Mouse (Mus musculus) liver, adult 2 months (tissue): ENCODE data around the gene Rapgefl1. TPM values are rescaled to one million over a fixed set of nuclear protein-coding genes. Genes with fewer than 3 reads are reported as not detected.

Experiments used
- DNase-seq: peaks from one replicate; pipeline ENCODE4 v3.0.0-alpha.2; 2011; ENCODE audit warnings: low read depth, low spot score; ENCODE audit errors: extremely low read depth
- H3K27ac ChIP-seq: fragments of 200-500 bp; replicated peaks from 2 replicates; pipeline ENCODE4 v1.5.1; 2012; ENCODE audit warnings: low read depth, mild to moderate bottlenecking, control low read depth, inconsistent platforms, low read length; ENCODE audit not compliant: insufficient read depth
- H3K27me3 ChIP-seq: fragments of 200-500 bp; 2 replicates; pipeline ENCODE4 v1.6.1; 2012; ENCODE audit warnings: mild to moderate bottlenecking, moderate library complexity, low read length, inconsistent platforms; ENCODE audit not compliant: control insufficient read depth, insufficient read depth
- H3K36me3 ChIP-seq: fragments of 200-500 bp; 2 replicates; pipeline ENCODE4 v1.6.1; 2012; ENCODE audit warnings: low read length, inconsistent platforms; ENCODE audit not compliant: control insufficient read depth, insufficient read depth
- H3K4me1 ChIP-seq: fragments of 200-500 bp; 2 replicates; pipeline ENCODE4 v1.6.1; 2011; ENCODE audit warnings: low read length; ENCODE audit not compliant: control insufficient read depth, insufficient read depth
- H3K4me3 ChIP-seq: fragments of 200-500 bp; 2 replicates; pipeline ENCODE4 v1.5.1; 2011; ENCODE audit warnings: low read depth, mild to moderate bottlenecking, control low read depth, low read length, moderate library complexity; ENCODE audit not compliant: insufficient read depth
- H3K79me2 ChIP-seq: fragments of 200-500 bp; 2 replicates; pipeline ENCODE4 v1.6.1; 2012; ENCODE audit warnings: inconsistent platforms, mild to moderate bottlenecking, low read length, moderate library complexity; ENCODE audit not compliant: control insufficient read depth, insufficient read depth
- H3K9ac ChIP-seq: fragments of 200-500 bp; 2 replicates; pipeline ENCODE4 v1.6.1; 2012; ENCODE audit warnings: low read depth, mild to moderate bottlenecking, control low read depth, inconsistent platforms, low read length
- CTCF ChIP-seq: fragments of 200-500 bp; IDR thresholded peaks from 2 replicates; pipeline ENCODE4 v1.5.1; 2011; ENCODE audit warnings: low read depth, low read length, control low read depth
- POLR2A ChIP-seq: fragments of 200-500 bp; IDR thresholded peaks from 2 replicates; pipeline ENCODE4 v1.6.1; 2011; ENCODE audit warnings: low read length, control low read depth; ENCODE audit not compliant: insufficient read depth; ENCODE audit errors: extremely low read depth
- WGBS: fragments of 180-500 bp; shearing (Covaris S2); methylation state at CpG from one replicate; pipeline ENCODE4 v1.1.7; 2018; 5-methylcytosine and 5-hydroxymethylcytosine counted together
- polyA plus RNA-seq: library from polyadenylated mRNA; depleted of rRNA; stranded (reverse); fragments of >200 nt; gene quantifications from 2 replicates; pipeline ENCODE4 v1.2.3, GENCODE M21; 2012
- total RNA-seq: library from RNA; depleted of rRNA; stranded (reverse); fragments of >200 nt; gene quantifications from 2 replicates; pipeline ENCODE4 v1.2.3, GENCODE M21; 2014

Rapgefl1 gene
- total and polyA plus RNA-seq, 2 experiments: 0.18 to 1.9 TPM

GRCm38 (mm10) chr11:98804605-98805004 is 32.0 kb upstream of the Rapgefl1 start, which contains the start of gene Casc3:
TSS of gene Casc3 (plus strand) at chr11:98804905.
- no peak within 1 kb of the TSS for H3K27ac ChIP-seq
- no peaks in the 10 kb centered on the region for H3K27me3 ChIP-seq
- no peak within 1 kb of the TSS for H3K9ac ChIP-seq
- H3K4me3 ChIP-seq: no peak within 1 kb of the TSS
- TF ChIP-seq POLR2A (no peak), CTCF (no peak)
- H3K4me1 ChIP-seq: peaks cover 2% of the 10 kb centered on the region; the same call in 1 of the 2 replicates
- 93% methylated on average over 5 of the region's 5 CpGs for WGBS
- H3K36me3 ChIP-seq: peaks cover 56% of the 10 kb centered on the region
- DNase-seq: no peak
- H3K79me2 ChIP-seq: no peaks in the 10 kb centered on the region; the same call in 1 of the 2 replicates

GRCm38 (mm10) chr11:98808417-98808816 is 28.2 kb upstream of the Rapgefl1 start:
- Histone ChIP-seq H3K4me3 (no peak overlapping the region), H3K4me1 (peaks cover 7% of the 10 kb centered on the region; the same call in 1 of the 2 replicates), H3K79me2 (peaks cover 4% of the 10 kb centered on the region; the same call in 1 of the 2 replicates), H3K9ac (no peak overlapping the region), H3K27ac (no peak overlapping the region), H3K36me3 (peaks cover 44% of the 10 kb centered on the region), H3K27me3 (no peaks in the 10 kb centered on the region)
- no peak for TF ChIP-seq POLR2A
- no peak for TF ChIP-seq CTCF
- WGBS: 86% methylated on average over 2 of the region's 2 CpGs
- no peak for DNase-seq

DNA sequence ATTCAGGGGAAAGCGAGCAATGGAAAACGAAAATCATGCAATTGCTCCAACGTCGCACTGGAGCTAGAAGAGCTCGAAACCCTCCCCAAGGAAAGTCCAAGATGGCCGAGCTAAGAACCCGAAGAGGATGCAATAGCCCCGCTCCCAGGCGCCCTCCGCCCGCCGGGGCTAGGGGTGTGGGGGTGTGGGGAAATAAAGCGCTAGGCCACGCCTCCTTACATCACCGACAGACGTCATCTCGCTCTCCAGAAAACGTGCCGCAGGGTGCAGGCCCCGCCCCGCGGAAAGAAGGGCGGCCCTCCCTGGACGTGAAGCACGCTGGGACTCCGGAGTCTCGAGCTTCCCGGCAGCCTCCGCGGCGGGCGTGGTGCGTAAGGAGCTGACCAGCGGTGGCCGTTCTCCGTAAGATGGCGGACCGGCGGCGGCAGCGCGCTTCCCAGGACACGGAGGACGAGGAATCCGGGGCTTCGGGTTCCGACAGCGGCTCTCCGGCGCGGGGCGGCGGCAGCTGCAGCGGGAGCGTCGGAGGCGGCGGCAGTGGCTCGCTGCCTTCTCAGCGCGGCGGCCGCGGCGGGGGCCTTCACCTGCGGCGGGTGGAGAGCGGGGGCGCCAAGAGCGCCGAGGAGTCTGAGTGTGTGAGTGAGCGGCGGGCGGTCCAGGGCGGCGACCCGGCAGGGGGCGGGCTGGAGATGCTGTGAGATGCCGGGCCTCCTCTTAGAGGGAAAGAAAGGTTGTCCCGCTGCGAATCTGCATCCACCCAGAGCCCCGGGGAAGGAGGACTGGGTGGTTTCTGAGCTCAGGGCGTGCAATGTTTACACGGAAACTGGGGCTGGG is 26.9 kb upstream of the Rapgefl1 start:
- 2% methylated on average over 78 of the region's 84 CpGs for WGBS

GRCm38 (mm10) chr11:98810686-98811085 is 25.9 kb upstream of the Rapgefl1 start:
- Histone ChIP-seq H3K36me3 (peaks cover 37% of the 10 kb centered on the region), H3K27me3 (no peaks in the 10 kb centered on the region), H3K4me1 (peaks cover 7% of the 10 kb centered on the region; the same call in 1 of the 2 replicates), H3K9ac (no peak overlapping the region; the same call in 1 of the 2 replicates), H3K27ac (no peak overlapping the region), H3K79me2 (peaks cover 7% of the 10 kb centered on the region; the same call in 1 of the 2 replicates), H3K4me3 (peak overlapping the region; percentile 91; the same call in 1 of the 2 replicates)
- WGBS: 51% methylated on average over 7 of the region's 7 CpGs
- no peak for TF ChIP-seq POLR2A
- no peak for TF ChIP-seq CTCF
- no peak for DNase-seq

More for the DNA sequence above, 26.9 kb upstream of the Rapgefl1 start:
- peak; percentile 90 for DNase-seq
- TF ChIP-seq CTCF (peak; percentile 24; the same call in 1 of the 2 replicates), POLR2A (peak; percentile 40)
- H3K4me3 ChIP-seq: peak overlapping the region; percentile 91
- peaks cover 39% of the 10 kb centered on the region for H3K36me3 ChIP-seq
- H3K4me1 ChIP-seq: peaks cover 7% of the 10 kb centered on the region; the same call in 1 of the 2 replicates
- H3K27ac ChIP-seq: peak overlapping the region; percentile 89
- H3K79me2 ChIP-seq: peaks cover 4% of the 10 kb centered on the region; the same call in 1 of the 2 replicates
- peak overlapping the region; percentile 98 for H3K9ac ChIP-seq
- H3K27me3 ChIP-seq: no peaks in the 10 kb centered on the region

- Histone ChIP-seq H3K36me3 (peaks cover 41% of the 10 kb centered on the region), H3K4me3 (no peak overlapping the region), H3K27ac (0 out of 2 replicates have a peak overlapping the region, but pooled peaks have one; percentile 16)
These were observed 19.8 kb upstream of the Rapgefl1 start for GRCm38 (mm10) chr11:98816706-98817239.

More at GRCm38 (mm10) chr11:98816706-98817239, 19.8 kb upstream of the Rapgefl1 start:
- no peak overlapping the region for H3K9ac ChIP-seq
- peak; percentile 28 for DNase-seq
- TF ChIP-seq POLR2A: no peak
- TF ChIP-seq CTCF: no peak
- H3K79me2 ChIP-seq: peaks cover 8% of the 10 kb centered on the region; the same call in 1 of the 2 replicates
- 91% methylated on average over 1 of the region's 1 CpGs for WGBS
- no peaks in the 10 kb centered on the region for H3K4me1 ChIP-seq
- no peaks in the 10 kb centered on the region for H3K27me3 ChIP-seq
